22 mouse cellular contexts compared by ENCODE assay signal in genomic region chr4:132234710-132235109, GRCm38 (mm10). TPM values are rescaled to one million over a fixed set of nuclear protein-coding genes. Genes with fewer than 3 reads are reported as not detected.
DNase-seq lines count a peak whose midpoint lies in the region; ATAC-seq and TF ChIP-seq lines count a peak whose summit lies in the region.
"Had no signal": no experiment of that assay in that cellular context is flagged by ENCODE, and none has a peak within 500 bp of the region (broad histone marks: within the 10 kb centered on the region; RNA-seq: fewer than 3 reads in every experiment).

No protein-coding gene starts in this region.

- no peak overlapping the region for H3K4me3 ChIP-seq in liver, adult 2 months (ENCODE audit: insufficient read depth, low read depth, low read length)
- H3K4me3 ChIP-seq in liver, embryonic 16.5 days (ENCODE audit: low read depth, low read length), result no peak overlapping the region
- no peak overlapping the region for H3K4me3 ChIP-seq in liver, embryonic 11.5 days (ENCODE audit: low read depth, low read length)
- H3K4me3 ChIP-seq in liver, postnatal 0 days (ENCODE audit: low read depth, low read length), result no peak overlapping the region
- H3K4me3 ChIP-seq in liver, embryonic 12.5 days, result no peak overlapping the region
- H3K4me3 ChIP-seq in CH12.LX (replicated peaks in 1 of 3; ENCODE audit: low read depth in 2 of 3, low read length in 2 of 3, poor library complexity in 1 of 3), result no peak overlapping the region

- in situ Hi-C loops in CH12.LX (cut with MboI; ENCODE audit: low pct_ligation_motif_present, low pct_unique_long_range_greater_than_20kb, low sequenced_read_pairs), result no loop called here

- no peak overlapping the region for H3K4me2 ChIP-seq in liver, embryonic 16.5 days (ENCODE audit: low read depth, low read length)
- no peak overlapping the region for H3K4me2 ChIP-seq in liver, embryonic 11.5 days
- H3K4me2 ChIP-seq in liver, postnatal 0 days (ENCODE audit: low read depth, low read length), result no peak overlapping the region
- H3K4me2 ChIP-seq in liver, embryonic 12.5 days, result no peak overlapping the region
- H3K4me2 ChIP-seq in CH12.LX (ENCODE audit: insufficient read depth, low read depth, poor library complexity, severe bottlenecking), result peak overlapping the region; percentile 11; the same call in 1 of the 2 replicates

- peak overlapping the region; percentile 59 for H3K27ac ChIP-seq in liver, adult 2 months (replicated peaks; ENCODE audit: insufficient read depth, low read depth, low read length)
- H3K27ac ChIP-seq in liver, embryonic 16.5 days (ENCODE audit: low read length), result no peak overlapping the region
- H3K27ac ChIP-seq in liver, embryonic 11.5 days (ENCODE audit: low read depth, low read length), result no peak overlapping the region
- H3K27ac ChIP-seq in liver, postnatal 0 days (ENCODE audit: low read depth), result peak overlapping the region; percentile 57; the same call in 1 of the 2 replicates
- H3K27ac ChIP-seq in liver, embryonic 12.5 days, result no peak overlapping the region
- H3K27ac ChIP-seq in CH12.LX (ENCODE audit: insufficient read depth, low read depth), result peak overlapping the region; percentile 44; the same call in 1 of the 2 replicates

- TF ChIP-seq POLR2A in liver, adult 2 months (IDR thresholded peaks at IDR 0.05; ENCODE audit: extremely low read depth, insufficient read depth, low read length), result no peak
- no peak for TF ChIP-seq POLR2A in CH12.LX (IDR thresholded peaks at IDR 0.05; ENCODE audit: low read depth, low read length)

- TF ChIP-seq EP300 in liver, postnatal 0 days (IDR thresholded peaks at IDR 0.05; ENCODE audit: low read depth), result peak; percentile 8; the same call in 1 of the 2 replicates
- no peak for TF ChIP-seq EP300 in CH12.LX (IDR thresholded peaks at IDR 0.05; ENCODE audit: low read length)

- no peak overlapping the region for H3K9ac ChIP-seq in liver, adult 2 months (ENCODE audit: low read depth, low read length)
- H3K9ac ChIP-seq in liver, embryonic 16.5 days (ENCODE audit: low read depth, low read length), result no peak overlapping the region
- H3K9ac ChIP-seq in liver, embryonic 11.5 days (ENCODE audit: low read depth, low read length), result no peak overlapping the region
- H3K9ac ChIP-seq in liver, postnatal 0 days (replicated peaks), result no peak overlapping the region
- no peak overlapping the region for H3K9ac ChIP-seq in liver, embryonic 12.5 days
- H3K9ac ChIP-seq in CH12.LX (ENCODE audit: insufficient read depth, low read depth), result no peak overlapping the region

- ATAC-seq in liver, embryonic 16.5 days (ENCODE audit: low read depth), result peak; percentile 47; the same call in 1 of the 2 replicates
- no peak for ATAC-seq in liver, embryonic 11.5 days (replicated peaks; ENCODE audit: low FRiP score)
- ATAC-seq in liver, postnatal 0 days, result peak; percentile 91
- ATAC-seq in liver, embryonic 12.5 days, result no peak
- ATAC-seq: activated CD4-positive, CD25-positive, alpha-beta regulatory T cell, adult 4 months; CD4-positive, CD25-positive, alpha-beta regulatory T cell, adult 4 months; Patski had no signal

- H3K79me2 ChIP-seq in liver, adult 2 months (ENCODE audit: control insufficient read depth, insufficient read depth, low read length), result no peaks in the 10 kb centered on the region
- no peaks in the 10 kb centered on the region for H3K79me2 ChIP-seq in CH12.LX (replicated peaks; ENCODE audit: control insufficient read depth, extremely low read depth, insufficient read depth, poor library complexity, severe bottlenecking)

- H3K4me1 ChIP-seq in liver, adult 2 months (ENCODE audit: control insufficient read depth, insufficient read depth, low read length), result peaks cover 20% of the 10 kb centered on the region
- H3K4me1 ChIP-seq in liver, embryonic 16.5 days (ENCODE audit: control insufficient read depth, low read depth, low read length), result no peaks in the 10 kb centered on the region; the same call in 1 of the 2 replicates
- no peaks in the 10 kb centered on the region for H3K4me1 ChIP-seq in liver, embryonic 11.5 days (replicated peaks; ENCODE audit: control insufficient read depth, insufficient read depth, low read length)
- 0 out of 2 replicates have a peak, but pooled peaks cover 3% of the 10 kb centered on the region for H3K4me1 ChIP-seq in liver, postnatal 0 days (ENCODE audit: insufficient read depth)
- H3K4me1 ChIP-seq in liver, embryonic 12.5 days, result peaks cover 15% of the 10 kb centered on the region; the same call in 1 of the 2 replicates
- peaks cover 5 to 20% of the 10 kb centered on the region in 2 experiments for H3K4me1 ChIP-seq in CH12.LX (ENCODE audit: control insufficient read depth in 1 of 2, insufficient read depth in 2 of 2)

- TF ChIP-seq CTCF in liver, adult 2 months (IDR thresholded peaks at IDR 0.05; ENCODE audit: low read depth, low read length), result no peak
- no peak for TF ChIP-seq CTCF in liver, postnatal 0 days (IDR thresholded peaks at IDR 0.05; ENCODE audit: low read depth)
- no peak for TF ChIP-seq CTCF in CH12.LX (conservative IDR thresholded peaks at IDR 0.05 in 1 of 2, IDR thresholded peaks at IDR 0.05 in 1 of 2; ENCODE audit: low read depth in 2 of 2, low read length in 2 of 2)

- DNase-seq in liver, adult 2 months (ENCODE audit: extremely low read depth, low read depth, low spot score), result peak; percentile 96
- DNase-seq in liver, result no peak
- DNase-seq in liver, embryonic 11.5 days (ENCODE audit: low spot score), result no peak
- DNase-seq in liver, postnatal 0 days, result peak; percentile 19
- DNase-seq in CH12.LX (ENCODE audit: extremely low read depth), result no peak
- no peak for DNase-seq in heart, postnatal 36 days
- DNase-seq: adrenal gland, adult 2 months; adrenal gland, adult 8-10 months; adrenal gland, postnatal 10 days; adrenal gland, postnatal 14 days; adrenal gland, postnatal 25 days; adrenal gland, postnatal 36 days; B cell, adult 2 months; cerebellum, adult 11 months; cerebellum, adult 11-12 months; cerebellum, adult 18-20 months had no signal

- 23% methylated on average over 8 of the region's 8 CpGs for WGBS in liver, adult 2 months
- 70% methylated on average over 8 of the region's 8 CpGs for WGBS in liver, embryonic 16.5 days (ENCODE audit: insufficient replicate concordance)
- WGBS in liver, embryonic 11.5 days, result 88% methylated on average over 8 of the region's 8 CpGs
- WGBS in liver, postnatal 0 days (ENCODE audit: insufficient replicate concordance), result 73% methylated on average over 8 of the region's 8 CpGs
- WGBS in liver, embryonic 12.5 days (ENCODE audit: insufficient replicate concordance), result 79% methylated on average over 8 of the region's 8 CpGs

- intact Hi-C loops in heart, postnatal 36 days (cut with DNase I), result no loop called here

- H3K27me3 ChIP-seq in liver, adult 2 months (ENCODE audit: control insufficient read depth, insufficient read depth, low read length), result no peaks in the 10 kb centered on the region
- H3K27me3 ChIP-seq in liver, embryonic 16.5 days (ENCODE audit: control insufficient read depth, insufficient read depth, low read depth, low read length), result no peaks in the 10 kb centered on the region
- H3K27me3 ChIP-seq in liver, embryonic 11.5 days (replicated peaks; ENCODE audit: control insufficient read depth, insufficient read depth, low read length), result no peaks in the 10 kb centered on the region
- H3K27me3 ChIP-seq in liver, postnatal 0 days (ENCODE audit: insufficient read depth, low read length), result no peaks in the 10 kb centered on the region
- H3K27me3 ChIP-seq in liver, embryonic 12.5 days (replicated peaks), result no peaks in the 10 kb centered on the region
- no peaks in the 10 kb centered on the region for H3K27me3 ChIP-seq in CH12.LX (replicated peaks)
- H3K27me3 ChIP-seq: Patski had no signal

- TF ChIP-seq RAD21 in CH12.LX (IDR thresholded peaks at IDR 0.05; ENCODE audit: low read depth, low read length), result no peak

- peaks cover 14% of the 10 kb centered on the region for H3K36me3 ChIP-seq in liver, adult 2 months (ENCODE audit: control insufficient read depth, insufficient read depth, low read length)
- peaks cover 30% of the 10 kb centered on the region for H3K36me3 ChIP-seq in liver, embryonic 16.5 days (ENCODE audit: control insufficient read depth, insufficient read depth)
- H3K36me3 ChIP-seq in liver, embryonic 11.5 days (ENCODE audit: control insufficient read depth, insufficient read depth, low read length), result peaks cover 52% of the 10 kb centered on the region
- H3K36me3 ChIP-seq in liver, postnatal 0 days (replicated peaks; ENCODE audit: insufficient read depth, low read length), result peaks cover 61% of the 10 kb centered on the region
- peaks cover 99% of the 10 kb centered on the region for H3K36me3 ChIP-seq in liver, embryonic 12.5 days
- peaks cover 49 to 82% of the 10 kb centered on the region in 2 experiments for H3K36me3 ChIP-seq in CH12.LX (replicated peaks in 1 of 2; ENCODE audit: control insufficient read depth in 1 of 2, insufficient read depth in 1 of 2, low read length in 1 of 2)

- H3K9me3 ChIP-seq in liver, embryonic 16.5 days (replicated peaks; ENCODE audit: control insufficient read depth, low read length), result no peaks in the 10 kb centered on the region
- no peaks in the 10 kb centered on the region for H3K9me3 ChIP-seq in liver, embryonic 11.5 days (ENCODE audit: control insufficient read depth, low read length)
- H3K9me3 ChIP-seq in liver, postnatal 0 days (ENCODE audit: low read length), result no peaks in the 10 kb centered on the region
- no peaks in the 10 kb centered on the region for H3K9me3 ChIP-seq in liver, embryonic 12.5 days (replicated peaks)
- H3K9me3 ChIP-seq in CH12.LX (replicated peaks; ENCODE audit: low read length), result no peaks in the 10 kb centered on the region
- H3K9me3 ChIP-seq: G1E had no signal

- dilution Hi-C loops in CH12.LX (cut with MboI; ENCODE audit: extremely low pct_ligation_motif_present, extremely low pct_unique_long_range_greater_than_20kb, low sequenced_read_pairs), result no loop called here

RNA-seq across cellular contexts. Expression of gene Ythdf2, which starts 22.6 kb away (rescaled TPM):
- total RNA-seq in liver, adult 2 months (2014; rRNA removed), result 11.2 and 13.5 TPM in 2 replicates
- polyA plus RNA-seq in liver, adult 2 months (2012; rRNA removed), result 10.5 and 13.1 TPM in 2 replicates
- 24.9 and 28.5 TPM in 2 replicates for polyA plus RNA-seq in liver, embryonic 16.5 days (2015; fragmentation: Nextera tagmentation; extraction: Ambion mirVana)
- 82.6 and 87.3 TPM in 2 replicates for polyA plus RNA-seq in liver, embryonic 11.5 days (2014; fragmentation: Nextera tagmentation; extraction: Ambion mirVana)
- polyA plus RNA-seq in liver, postnatal 0 days (2015; fragmentation: Nextera tagmentation; extraction: Ambion mirVana), result 26.9 and 27.6 TPM in 2 replicates
- polyA plus RNA-seq in liver, embryonic 12.5 days (2016; fragmentation: Nextera tagmentation; extraction: Ambion mirVana), result 53.1 TPM in 2 replicates
- total RNA-seq in CH12.LX (2012; rRNA removed) (51.6 and 63.8 TPM in 2 replicates), CH12.LX (2014; rRNA removed) (53.3 and 56.5 TPM in 2 replicates)
- 78.3 and 79.4 TPM in 2 replicates for polyA plus RNA-seq in CH12.LX (2012; ENCODE audit: insufficient read length, low read depth)
- 10 to 100 TPM; 27.6 to 30.5 TPM for total RNA-seq in heart, postnatal 36 days (2021)

RNA-seq across cellular contexts. Expression of gene Gmeb1, which starts 26.7 kb away (rescaled TPM):
- 3.3 and 5.4 TPM in 2 replicates for total RNA-seq in liver, adult 2 months (2014; rRNA removed)
- 4.0 and 6.0 TPM in 2 replicates for polyA plus RNA-seq in liver, adult 2 months (2012; rRNA removed)
- 12.2 and 12.7 TPM in 2 replicates for polyA plus RNA-seq in liver, embryonic 16.5 days (2015; fragmentation: Nextera tagmentation; extraction: Ambion mirVana)
- polyA plus RNA-seq in liver, embryonic 11.5 days (2014; fragmentation: Nextera tagmentation; extraction: Ambion mirVana), result 25.4 and 26.8 TPM in 2 replicates
- polyA plus RNA-seq in liver, postnatal 0 days (2015; fragmentation: Nextera tagmentation; extraction: Ambion mirVana), result 6.9 and 8.9 TPM in 2 replicates
- polyA plus RNA-seq in liver, embryonic 12.5 days (2016; fragmentation: Nextera tagmentation; extraction: Ambion mirVana), result 19.1 and 19.5 TPM in 2 replicates
- total RNA-seq in CH12.LX (2012; rRNA removed) (8.8 and 9.0 TPM in 2 replicates), CH12.LX (2014; rRNA removed) (7.9 and 8.2 TPM in 2 replicates)
- polyA plus RNA-seq in CH12.LX (2012; ENCODE audit: insufficient read length, low read depth), result 18.0 and 19.3 TPM in 2 replicates
- 1 to 10 TPM; 8.8 to 9.6 TPM for total RNA-seq in heart, postnatal 36 days (2021)

RNA-seq across cellular contexts. Expression of gene Taf12, which starts 39.5 kb away (rescaled TPM):
- total RNA-seq in liver, adult 2 months (2014; rRNA removed), result 5.7 and 7.5 TPM in 2 replicates
- polyA plus RNA-seq in liver, adult 2 months (2012; rRNA removed), result 5.0 and 5.1 TPM in 2 replicates
- polyA plus RNA-seq in liver, embryonic 16.5 days (2015; fragmentation: Nextera tagmentation; extraction: Ambion mirVana), result 31.0 and 35.3 TPM in 2 replicates
- 80.2 and 83.8 TPM in 2 replicates for polyA plus RNA-seq in liver, embryonic 11.5 days (2014; fragmentation: Nextera tagmentation; extraction: Ambion mirVana)
- polyA plus RNA-seq in liver, postnatal 0 days (2015; fragmentation: Nextera tagmentation; extraction: Ambion mirVana), result 27.8 and 28.2 TPM in 2 replicates
- 61.7 and 61.8 TPM in 2 replicates for polyA plus RNA-seq in liver, embryonic 12.5 days (2016; fragmentation: Nextera tagmentation; extraction: Ambion mirVana)
- total RNA-seq in CH12.LX (2012; rRNA removed) (29.8 and 40.2 TPM in 2 replicates), CH12.LX (2014; rRNA removed) (74.7 and 86.1 TPM in 2 replicates)
- polyA plus RNA-seq in CH12.LX (2012; ENCODE audit: insufficient read length, low read depth), result 47.8 and 53.5 TPM in 2 replicates
- 10 to 100 TPM; 28.2 to 34.8 TPM for total RNA-seq in heart, postnatal 36 days (2021)

Comparison
In these comparisons a context has a peak if more than half of its experiments do, and no peak if none do; other contexts are left out.
1. DNase-seq: peak in liver, adult 2 months (single experiment) and liver, postnatal 0 days (single experiment); none in liver (single experiment), liver, embryonic 11.5 days (single experiment), CH12.LX (single experiment) and heart, postnatal 36 days (0 of 2).
2. H3K27ac ChIP-seq: peak in liver, adult 2 months (single experiment), liver, postnatal 0 days (single experiment) and CH12.LX (single experiment); none in liver, embryonic 16.5 days (single experiment), liver, embryonic 11.5 days (single experiment) and liver, embryonic 12.5 days (single experiment).
3. ATAC-seq: peak in liver, embryonic 16.5 days (single experiment) and liver, postnatal 0 days (single experiment); none in liver, embryonic 11.5 days (single experiment) and liver, embryonic 12.5 days (single experiment).